Mouse (Mus musculus): ENCODE measurements at regions not wholly inside any gene's neighbourhood (a gene's known extent, or its start where the extent isn't known, plus 50 kb on each side); places are given as distances from the start of the nearest gene placed in this dataset.

GRCm38 (mm10) chr4:56192516-56192915 lies 547.4 kb upstream of the Gm26657 start:
- DNase-seq (ENCODE audit: extremely low read depth, low read depth, low spot score), result no peak

- no peak for DNase-seq (ENCODE audit: extremely low read depth, low read depth, low spot score)
Observed at GRCm38 (mm10) chr4:56179566-56179965, 560.3 kb upstream of the Gm26657 start.

- DNase-seq (ENCODE audit: extremely low read depth, low read depth, low spot score), result no peak
Observed at GRCm38 (mm10) chr4:56178844-56179481, 560.9 kb upstream of the Gm26657 start.

GRCm38 (mm10) chr4:56161257-56161594 lies 578.6 kb upstream of the Gm26657 start:
- no peak for DNase-seq (ENCODE audit: extremely low read depth, low read depth, low spot score)

GRCm38 (mm10) chr4:56160551-56161256 lies 579.2 kb upstream of the Gm26657 start:
- no peak for DNase-seq (ENCODE audit: extremely low read depth, low read depth, low spot score)

GRCm38 (mm10) chr4:56157521-56158065 lies 582.3 kb upstream of the Gm26657 start:
- no peak for DNase-seq (ENCODE audit: extremely low read depth, low read depth, low spot score)

- peak; percentile 21 for DNase-seq (ENCODE audit: extremely low read depth, low read depth, low spot score)
Observed at GRCm38 (mm10) chr4:56150716-56151115, 589.2 kb upstream of the Gm26657 start.

- no peak for DNase-seq (ENCODE audit: extremely low read depth, low read depth, low spot score)
Observed at GRCm38 (mm10) chr4:56143827-56144226, 596.0 kb upstream of the Gm26657 start.

GRCm38 (mm10) chr4:56136837-56137236 lies 603.0 kb upstream of the Gm26657 start:
- DNase-seq (ENCODE audit: extremely low read depth, low read depth, low spot score), result no peak

- no peak for DNase-seq (ENCODE audit: extremely low read depth, low read depth, low spot score)
Observed at GRCm38 (mm10) chr4:56134350-56134749, 602.1 kb upstream of the Klf4 start.

GRCm38 (mm10) chr4:56127730-56128482 lies 595.6 kb upstream of the Klf4 start:
- DNase-seq (ENCODE audit: extremely low read depth, low read depth, low spot score), result no peak

GRCm38 (mm10) chr4:56124515-56124914 lies 592.2 kb upstream of the Klf4 start:
- no peak for DNase-seq (ENCODE audit: extremely low read depth, low read depth, low spot score)

- no peak for DNase-seq (ENCODE audit: extremely low read depth, low read depth, low spot score)
Observed at GRCm38 (mm10) chr4:56122198-56122597, 589.9 kb upstream of the Klf4 start.

GRCm38 (mm10) chr4:56121664-56122063 lies 589.4 kb upstream of the Klf4 start:
- DNase-seq (ENCODE audit: extremely low read depth, low read depth, low spot score), result no peak

- no peak for DNase-seq (ENCODE audit: extremely low read depth, low read depth, low spot score)
Observed at GRCm38 (mm10) chr4:56120357-56120756, 588.1 kb upstream of the Klf4 start.

- DNase-seq (ENCODE audit: extremely low read depth, low read depth, low spot score), result peak; percentile 87
Observed at GRCm38 (mm10) chr4:56113701-56114196, 581.5 kb upstream of the Klf4 start.

GRCm38 (mm10) chr4:56112931-56113700 lies 580.9 kb upstream of the Klf4 start:
- DNase-seq (ENCODE audit: extremely low read depth, low read depth, low spot score), result no peak

- DNase-seq (ENCODE audit: extremely low read depth, low read depth, low spot score), result no peak
Observed at GRCm38 (mm10) chr4:56106962-56107361, 574.7 kb upstream of the Klf4 start.

- no peak for DNase-seq (ENCODE audit: extremely low read depth, low read depth, low spot score)
Observed at GRCm38 (mm10) chr4:56102314-56102713, 570.0 kb upstream of the Klf4 start.

GRCm38 (mm10) chr4:56090796-56091195 lies 558.5 kb upstream of the Klf4 start:
- DNase-seq (ENCODE audit: extremely low read depth, low read depth, low spot score), result no peak

GRCm38 (mm10) chr4:56088701-56089100 lies 556.4 kb upstream of the Klf4 start:
- no peak for DNase-seq (ENCODE audit: extremely low read depth, low read depth, low spot score)

Data from fat pad, adult 2 months (tissue).